Mouse (Mus musculus): ENCODE data around the gene Ctnnal1. TPM values are rescaled to one million over a fixed set of nuclear protein-coding genes. Genes with fewer than 3 reads are reported as not detected.

Ctnnal1 gene
- polyA plus RNA-seq, 1 experiment from 2014 or later = 34.2 TPM

DNA sequence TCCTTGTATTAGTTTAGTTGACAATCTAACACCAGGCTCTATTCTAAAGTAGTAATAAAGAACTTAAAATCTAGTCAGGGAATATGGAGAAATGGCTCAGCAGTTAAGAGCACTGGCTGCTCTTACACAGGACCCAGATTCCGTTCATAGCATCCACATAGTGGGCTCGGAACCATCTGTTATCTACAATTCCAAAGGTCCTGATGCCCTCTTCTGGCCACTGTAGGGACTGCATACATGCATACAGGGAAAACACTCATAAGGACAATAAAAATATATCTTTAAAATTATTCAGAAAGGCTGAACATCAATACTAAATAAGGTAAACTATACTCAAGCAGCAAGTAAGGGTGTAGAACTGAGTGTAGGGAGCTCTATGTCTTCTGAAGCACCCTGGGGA lies 36.7 kb upstream of the Ctnnal1 start:
- H3K36me3 ChIP-seq (replicated peaks; ENCODE audit: control insufficient read depth, insufficient read depth, low read depth, low read length) = peaks cover 6% of the 10 kb centered on the region
- WGBS = 83% methylated on average over 2 of the region's 2 CpGs
- no peak overlapping the region for H3K27ac ChIP-seq (replicated peaks; ENCODE audit: low read depth, low read length)
- no peak for DNase-seq (ENCODE audit: low spot score)
- ATAC-seq (replicated peaks; ENCODE audit: insufficient number of reproducible peaks, low FRiP score, low TSS enrichment, low read depth) = no peak
- H3K9me3 ChIP-seq (replicated peaks; ENCODE audit: control insufficient read depth, low read length) = no peaks in the 10 kb centered on the region
- H3K27me3 ChIP-seq (ENCODE audit: control insufficient read depth, insufficient read depth, low read length) = no peaks in the 10 kb centered on the region
- H3K4me3 ChIP-seq (ENCODE audit: low read depth, low read length) = no peak overlapping the region
- H3K9ac ChIP-seq (replicated peaks; ENCODE audit: low read length) = no peak overlapping the region
- H3K4me2 ChIP-seq (ENCODE audit: low read depth, low read length) = no peak overlapping the region
- H3K4me1 ChIP-seq (ENCODE audit: control insufficient read depth, insufficient read depth, low read length) = no peaks in the 10 kb centered on the region

DNA sequence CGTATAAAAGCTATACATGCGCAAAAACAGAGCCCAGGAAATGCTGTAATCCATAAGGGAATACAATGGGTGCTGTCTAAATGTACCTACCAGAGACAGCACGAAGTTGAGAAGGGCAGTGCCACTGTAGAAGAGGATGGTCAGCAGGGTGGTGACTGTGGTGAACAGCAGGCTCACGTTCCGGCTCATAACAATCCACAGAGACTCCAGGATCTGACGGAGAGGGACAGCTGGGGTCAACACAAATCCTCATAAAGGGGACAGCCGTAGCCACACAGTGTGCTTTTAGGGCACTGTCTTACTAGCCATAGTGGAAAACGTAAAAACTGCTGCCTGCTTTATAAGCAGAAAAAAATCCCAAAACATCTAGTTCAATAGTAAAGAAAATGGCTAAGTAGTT lies 34.2 kb upstream of the Ctnnal1 start:
- Histone ChIP-seq H3K4me1 (ENCODE audit: control insufficient read depth, insufficient read depth, low read length) (no peaks in the 10 kb centered on the region), H3K4me3 (ENCODE audit: low read depth, low read length) (no peak overlapping the region), H3K27me3 (ENCODE audit: control insufficient read depth, insufficient read depth, low read length) (no peaks in the 10 kb centered on the region), H3K4me2 (ENCODE audit: low read depth, low read length) (no peak overlapping the region), H3K9ac (replicated peaks; ENCODE audit: low read length) (no peak overlapping the region), H3K9me3 (replicated peaks; ENCODE audit: control insufficient read depth, low read length) (no peaks in the 10 kb centered on the region), H3K36me3 (replicated peaks; ENCODE audit: control insufficient read depth, insufficient read depth, low read depth, low read length) (peaks cover 10% of the 10 kb centered on the region), H3K27ac (replicated peaks; ENCODE audit: low read depth, low read length) (no peak overlapping the region)
- no peak for DNase-seq (ENCODE audit: low spot score)
- ATAC-seq (replicated peaks; ENCODE audit: insufficient number of reproducible peaks, low FRiP score, low TSS enrichment, low read depth) = no peak
- WGBS = 87% methylated on average over 8 of the region's 8 CpGs

DNA sequence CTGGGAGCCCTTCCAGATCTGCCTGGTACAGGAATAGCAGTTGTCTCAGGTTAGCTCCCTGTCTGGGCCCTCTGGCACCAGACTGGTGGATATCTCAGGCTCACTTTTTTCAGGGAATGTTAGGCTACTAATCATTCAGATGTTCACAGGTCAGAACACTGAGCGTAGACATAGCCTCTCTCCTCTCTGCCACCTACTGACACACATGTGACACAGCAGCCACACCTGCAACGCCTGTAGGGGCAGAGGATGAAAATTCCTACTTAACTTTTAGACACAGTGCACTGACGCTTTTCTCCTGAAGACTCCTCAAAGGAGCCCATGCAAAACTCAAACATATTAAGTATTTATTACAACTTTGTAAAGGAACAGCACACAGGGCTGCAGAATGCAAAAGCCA lies 32.5 kb upstream of the Ctnnal1 start:
- 84% methylated on average over 3 of the region's 3 CpGs for WGBS
- H3K4me1 ChIP-seq (ENCODE audit: control insufficient read depth, insufficient read depth, low read length) = no peaks in the 10 kb centered on the region
- ATAC-seq (replicated peaks; ENCODE audit: insufficient number of reproducible peaks, low FRiP score, low TSS enrichment, low read depth) (no peak), DNase-seq (ENCODE audit: low spot score) (no peak)
- no peaks in the 10 kb centered on the region for H3K27me3 ChIP-seq (ENCODE audit: control insufficient read depth, insufficient read depth, low read length)
- H3K4me3 ChIP-seq (ENCODE audit: low read depth, low read length) = no peak overlapping the region
- H3K4me2 ChIP-seq (ENCODE audit: low read depth, low read length) = no peak overlapping the region
- H3K27ac ChIP-seq (replicated peaks; ENCODE audit: low read depth, low read length) = no peak overlapping the region
- H3K36me3 ChIP-seq (replicated peaks; ENCODE audit: control insufficient read depth, insufficient read depth, low read depth, low read length) = peaks cover 10% of the 10 kb centered on the region
- no peaks in the 10 kb centered on the region for H3K9me3 ChIP-seq (replicated peaks; ENCODE audit: control insufficient read depth, low read length)
- H3K9ac ChIP-seq (replicated peaks; ENCODE audit: low read length) = no peak overlapping the region

DNA sequence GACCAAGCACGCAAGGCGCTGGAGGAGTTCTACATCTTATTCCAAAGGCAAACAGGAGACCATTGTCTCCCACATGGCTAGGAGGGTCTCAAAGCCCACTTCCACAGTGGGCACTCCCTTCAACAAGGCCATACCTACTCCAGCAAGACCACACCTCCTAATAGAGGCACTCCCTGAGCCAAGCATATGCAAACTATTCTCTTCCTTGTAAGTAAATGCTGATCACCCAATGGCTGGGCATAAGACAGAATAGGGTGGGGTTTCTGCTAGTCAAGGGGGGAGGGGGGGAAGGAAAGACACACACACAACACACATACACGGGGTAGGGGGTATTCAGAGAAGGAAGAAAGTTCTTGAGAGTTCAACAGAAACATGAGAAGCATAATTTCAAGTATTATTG lies 29.2 kb upstream of the Ctnnal1 start:
- no peaks in the 10 kb centered on the region for H3K9me3 ChIP-seq (replicated peaks; ENCODE audit: control insufficient read depth, low read length)
- H3K4me1 ChIP-seq (ENCODE audit: control insufficient read depth, insufficient read depth, low read length) = no peaks in the 10 kb centered on the region
- WGBS = 91% methylated on average over 3 of the region's 3 CpGs
- no peak overlapping the region for H3K27ac ChIP-seq (replicated peaks; ENCODE audit: low read depth, low read length)
- no peaks in the 10 kb centered on the region for H3K27me3 ChIP-seq (ENCODE audit: control insufficient read depth, insufficient read depth, low read length)
- no peak for DNase-seq (ENCODE audit: low spot score)
- ATAC-seq (replicated peaks; ENCODE audit: insufficient number of reproducible peaks, low FRiP score, low TSS enrichment, low read depth) = no peak
- H3K9ac ChIP-seq (replicated peaks; ENCODE audit: low read length) = no peak overlapping the region
- peaks cover 8% of the 10 kb centered on the region for H3K36me3 ChIP-seq (replicated peaks; ENCODE audit: control insufficient read depth, insufficient read depth, low read depth, low read length)
- H3K4me2 ChIP-seq (ENCODE audit: low read depth, low read length) = no peak overlapping the region
- no peak overlapping the region for H3K4me3 ChIP-seq (ENCODE audit: low read depth, low read length)

DNA sequence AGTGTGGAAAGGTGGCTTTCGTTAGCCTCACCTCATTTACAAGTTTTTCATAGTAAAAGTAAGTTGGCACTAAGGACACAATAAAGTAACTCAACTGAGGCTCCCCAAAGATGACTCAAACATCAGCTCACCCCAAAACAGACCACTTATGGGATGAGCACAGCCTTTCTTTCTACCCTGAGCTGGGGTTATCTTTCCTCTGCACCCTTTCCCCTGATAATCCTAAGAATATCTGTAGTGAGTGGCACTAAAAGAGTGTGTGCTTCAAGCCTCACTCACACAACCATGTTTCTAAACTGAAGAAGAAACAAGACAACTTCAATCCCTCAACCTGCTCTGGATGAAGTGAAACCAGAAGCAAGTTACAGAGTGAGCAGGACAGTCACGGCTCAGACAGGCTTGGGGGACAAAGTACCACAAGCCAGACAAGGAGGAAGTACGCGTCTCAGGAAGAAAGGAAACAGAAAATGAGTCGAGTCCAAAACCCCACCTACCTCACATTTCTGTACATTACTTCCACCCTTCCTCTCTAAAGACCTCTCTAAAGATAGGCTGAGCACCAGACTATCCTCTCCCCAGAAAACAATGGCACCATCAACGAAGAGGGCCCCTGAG lies 27.6 kb upstream of the Ctnnal1 start:
- Histone ChIP-seq H3K4me2 (ENCODE audit: low read depth, low read length) (no peak overlapping the region), H3K36me3 (replicated peaks; ENCODE audit: control insufficient read depth, insufficient read depth, low read depth, low read length) (peaks cover 7% of the 10 kb centered on the region), H3K27me3 (ENCODE audit: control insufficient read depth, insufficient read depth, low read length) (no peaks in the 10 kb centered on the region), H3K27ac (replicated peaks; ENCODE audit: low read depth, low read length) (no peak overlapping the region), H3K9me3 (replicated peaks; ENCODE audit: control insufficient read depth, low read length) (no peaks in the 10 kb centered on the region), H3K4me1 (ENCODE audit: control insufficient read depth, insufficient read depth, low read length) (no peaks in the 10 kb centered on the region), H3K4me3 (ENCODE audit: low read depth, low read length) (no peak overlapping the region), H3K9ac (replicated peaks; ENCODE audit: low read length) (no peak overlapping the region)
- 85% methylated on average over 6 of the region's 6 CpGs for WGBS
- no peak for ATAC-seq (replicated peaks; ENCODE audit: insufficient number of reproducible peaks, low FRiP score, low TSS enrichment, low read depth)
- DNase-seq (ENCODE audit: low spot score) = no peak

DNA sequence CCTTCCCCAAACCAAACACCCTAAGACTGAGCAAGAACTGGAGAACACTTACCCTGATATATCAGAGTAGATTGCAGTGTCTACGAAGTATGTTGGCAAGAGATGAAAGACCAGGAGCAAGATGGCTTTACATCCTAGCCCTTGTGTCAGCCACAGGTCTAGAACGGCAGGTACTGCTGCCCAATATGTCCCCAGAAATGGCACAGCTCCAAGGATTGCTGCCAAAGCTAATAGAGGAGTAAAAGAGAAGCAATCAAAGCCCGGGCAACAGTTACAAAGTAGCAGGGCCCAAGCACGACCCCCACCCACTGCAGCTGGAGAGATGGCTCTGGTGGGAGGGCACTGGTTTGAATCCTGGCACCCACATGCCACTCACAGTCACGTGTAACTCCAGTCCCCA lies 23.5 kb upstream of the Ctnnal1 start:
- Histone ChIP-seq H3K36me3 (replicated peaks; ENCODE audit: control insufficient read depth, insufficient read depth, low read depth, low read length) (peaks cover 3% of the 10 kb centered on the region), H3K4me2 (ENCODE audit: low read depth, low read length) (no peak overlapping the region), H3K4me3 (ENCODE audit: low read depth, low read length) (no peak overlapping the region), H3K27ac (replicated peaks; ENCODE audit: low read depth, low read length) (no peak overlapping the region), H3K9me3 (replicated peaks; ENCODE audit: control insufficient read depth, low read length) (no peaks in the 10 kb centered on the region), H3K4me1 (ENCODE audit: control insufficient read depth, insufficient read depth, low read length) (no peaks in the 10 kb centered on the region), H3K9ac (replicated peaks; ENCODE audit: low read length) (no peak overlapping the region), H3K27me3 (ENCODE audit: control insufficient read depth, insufficient read depth, low read length) (no peaks in the 10 kb centered on the region)
- no peak for DNase-seq (ENCODE audit: low spot score)
- WGBS = 84% methylated on average over 5 of the region's 5 CpGs
- ATAC-seq (replicated peaks; ENCODE audit: insufficient number of reproducible peaks, low FRiP score, low TSS enrichment, low read depth) = no peak

DNA sequence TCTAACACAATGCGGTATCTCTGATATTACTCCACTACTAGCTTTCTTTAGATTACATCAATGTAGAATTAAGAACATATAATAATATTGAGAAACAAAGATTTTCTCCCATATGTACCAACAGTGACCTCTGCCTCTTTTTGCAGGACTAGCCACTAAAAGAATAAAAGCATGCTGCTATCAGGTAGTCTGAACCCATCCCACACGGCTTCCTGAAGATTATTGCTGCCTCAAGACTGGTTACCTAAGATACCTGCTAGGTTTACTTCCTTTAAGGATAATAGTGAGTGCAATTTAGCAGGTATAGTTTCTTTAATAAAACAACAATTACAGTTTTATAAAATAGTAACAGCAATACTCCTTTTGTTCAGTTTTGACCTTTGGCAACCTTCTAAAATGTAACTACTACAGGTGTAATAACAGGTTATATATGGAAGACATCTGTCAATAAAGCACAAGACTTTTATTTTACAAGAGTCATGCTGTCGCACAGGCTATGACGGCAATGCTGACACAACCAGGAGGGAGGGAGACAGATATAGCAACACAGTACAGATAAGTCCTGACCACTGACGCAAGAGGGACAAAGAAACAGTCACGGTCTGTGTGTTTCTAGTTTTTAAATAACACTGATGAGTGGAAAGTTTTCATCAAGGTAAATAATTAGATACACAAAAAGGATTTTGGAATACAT lies 21.4 kb upstream of the Ctnnal1 start:
- no peak for ATAC-seq (replicated peaks; ENCODE audit: insufficient number of reproducible peaks, low FRiP score, low TSS enrichment, low read depth)
- no peak for DNase-seq (ENCODE audit: low spot score)

DNA sequence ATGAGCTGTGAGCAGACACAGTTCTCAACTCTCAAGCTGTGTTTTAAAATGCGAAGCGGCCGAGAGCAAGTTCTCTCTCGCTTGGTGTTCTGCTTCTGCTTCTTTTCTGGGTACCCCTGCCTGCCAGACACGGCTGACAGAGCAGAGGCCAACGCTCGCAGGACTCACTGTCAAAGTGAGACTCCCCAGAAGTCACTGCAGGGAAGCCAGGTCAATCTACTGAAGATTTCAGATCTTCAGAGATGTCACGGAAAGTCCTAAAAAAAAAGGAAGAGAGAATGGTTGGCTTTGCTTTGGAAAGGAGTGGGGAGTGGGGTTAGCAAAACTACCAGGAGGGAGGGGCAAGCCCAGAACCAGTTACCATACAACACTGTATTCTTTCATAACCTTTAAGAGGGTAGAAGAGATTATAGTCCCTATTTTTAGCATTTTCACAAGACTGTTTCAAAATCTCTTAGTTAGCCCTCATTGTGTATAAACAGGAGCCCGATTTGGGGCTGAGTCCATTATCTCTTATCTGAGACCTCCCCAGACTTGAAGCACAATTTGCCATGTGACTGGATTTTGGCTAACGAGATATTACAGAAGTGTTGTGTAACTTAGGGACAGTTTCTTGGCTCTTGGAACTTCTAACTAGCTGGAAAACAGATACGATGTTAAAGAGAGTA lies 15.2 kb upstream of the Ctnnal1 start:
- WGBS = 93% methylated on average over 11 of the region's 11 CpGs
- no peak for ATAC-seq (replicated peaks; ENCODE audit: insufficient number of reproducible peaks, low FRiP score, low TSS enrichment, low read depth)

More for the DNA sequence above, 21.4 kb upstream of the Ctnnal1 start:
- H3K27me3 ChIP-seq (ENCODE audit: control insufficient read depth, insufficient read depth, low read length) = no peaks in the 10 kb centered on the region
- 95% methylated on average over 6 of the region's 6 CpGs for WGBS
- no peak overlapping the region for H3K4me2 ChIP-seq (ENCODE audit: low read depth, low read length)
- peaks cover 3% of the 10 kb centered on the region for H3K36me3 ChIP-seq (replicated peaks; ENCODE audit: control insufficient read depth, insufficient read depth, low read depth, low read length)
- no peaks in the 10 kb centered on the region for H3K9me3 ChIP-seq (replicated peaks; ENCODE audit: control insufficient read depth, low read length)
- no peaks in the 10 kb centered on the region for H3K4me1 ChIP-seq (ENCODE audit: control insufficient read depth, insufficient read depth, low read length)
- no peak overlapping the region for H3K4me3 ChIP-seq (ENCODE audit: low read depth, low read length)
- no peak overlapping the region for H3K27ac ChIP-seq (replicated peaks; ENCODE audit: low read depth, low read length)
- no peak overlapping the region for H3K9ac ChIP-seq (replicated peaks; ENCODE audit: low read length)

More for the DNA sequence above, 15.2 kb upstream of the Ctnnal1 start:
- no peak for DNase-seq (ENCODE audit: low spot score)
- Histone ChIP-seq H3K27me3 (ENCODE audit: control insufficient read depth, insufficient read depth, low read length) (no peaks in the 10 kb centered on the region), H3K4me1 (ENCODE audit: control insufficient read depth, insufficient read depth, low read length) (no peaks in the 10 kb centered on the region), H3K36me3 (replicated peaks; ENCODE audit: control insufficient read depth, insufficient read depth, low read depth, low read length) (no peaks in the 10 kb centered on the region; the same call in 1 of the 2 replicates), H3K4me3 (ENCODE audit: low read depth, low read length) (no peak overlapping the region), H3K4me2 (ENCODE audit: low read depth, low read length) (no peak overlapping the region), H3K9me3 (replicated peaks; ENCODE audit: control insufficient read depth, low read length) (no peaks in the 10 kb centered on the region), H3K27ac (replicated peaks; ENCODE audit: low read depth, low read length) (no peak overlapping the region), H3K9ac (replicated peaks; ENCODE audit: low read length) (no peak overlapping the region)

Data from embryonic facial prominence, embryonic 11.5 days (tissue).